Mouse (Mus musculus): Measurements from ENCODE around the gene Peli2. TPM values are rescaled to one million over a fixed set of nuclear protein-coding genes. Genes with fewer than 3 reads are reported as not detected.

The Peli2 gene
- total RNA-seq, 2 experiments from 2014 or later, result 13.5 to 21.0 TPM

- no peak for DNase-seq (ENCODE audit: low spot score in 2 of 2)
- intact Hi-C loops (cut with DNase I), result no loop called here
Observed at GRCm38 (mm10) chr14:48202096-48203036, 81.7 kb downstream of the Peli2 start.

DNA sequence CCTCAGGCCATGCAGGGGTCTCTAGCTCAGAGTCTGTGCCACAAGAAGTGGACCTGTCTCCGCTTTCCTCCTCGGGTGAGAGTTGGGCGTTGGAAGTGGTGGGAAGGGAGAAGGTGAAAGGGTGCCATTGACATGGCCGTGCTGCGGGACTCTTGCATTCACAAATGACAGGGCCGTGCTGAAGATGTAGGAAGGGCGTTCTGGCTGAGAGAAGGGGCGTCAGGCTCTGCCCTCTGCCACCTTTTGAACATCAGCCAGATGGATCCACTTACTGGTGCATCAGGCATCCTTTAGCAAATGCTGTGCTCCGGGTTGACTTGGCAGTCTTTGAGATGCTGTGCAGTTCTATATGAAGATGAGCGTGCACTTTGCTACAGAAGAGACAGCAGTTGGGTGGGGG, 84.4 kb downstream of the Peli2 start:
- no peak for DNase-seq (ENCODE audit: low spot score in 2 of 2)
- intact Hi-C loops (cut with DNase I), result no loop called here

DNA sequence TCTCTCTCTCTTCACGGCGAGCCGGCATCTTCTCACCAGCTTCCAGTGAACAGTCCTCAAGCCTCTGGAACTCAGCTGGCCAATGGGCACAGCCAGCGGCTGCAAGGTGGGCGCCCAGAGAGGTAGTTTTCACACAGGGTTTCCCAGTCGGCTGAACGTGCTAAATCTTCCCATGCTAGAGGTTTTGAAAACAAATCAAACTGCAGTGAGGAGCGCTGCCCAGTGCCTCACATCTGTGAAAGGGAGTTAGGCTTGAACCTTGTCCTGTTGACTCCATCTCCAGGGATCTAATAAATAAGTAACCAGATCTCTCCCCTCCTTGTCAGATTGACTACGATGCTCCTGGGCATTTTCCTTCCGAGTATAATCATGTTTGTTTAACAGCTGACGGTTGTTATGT, 85.0 kb downstream of the Peli2 start:
- intact Hi-C loops (cut with DNase I), result no loop called here
- no peak for DNase-seq (ENCODE audit: low spot score in 2 of 2)

GRCm38 (mm10) chr14:48207119-48207518, 86.5 kb downstream of the Peli2 start:
- peak; percentile 60 to 68 for DNase-seq (ENCODE audit: low spot score in 2 of 2)
- intact Hi-C loops (cut with DNase I), result no loop called here

DNA sequence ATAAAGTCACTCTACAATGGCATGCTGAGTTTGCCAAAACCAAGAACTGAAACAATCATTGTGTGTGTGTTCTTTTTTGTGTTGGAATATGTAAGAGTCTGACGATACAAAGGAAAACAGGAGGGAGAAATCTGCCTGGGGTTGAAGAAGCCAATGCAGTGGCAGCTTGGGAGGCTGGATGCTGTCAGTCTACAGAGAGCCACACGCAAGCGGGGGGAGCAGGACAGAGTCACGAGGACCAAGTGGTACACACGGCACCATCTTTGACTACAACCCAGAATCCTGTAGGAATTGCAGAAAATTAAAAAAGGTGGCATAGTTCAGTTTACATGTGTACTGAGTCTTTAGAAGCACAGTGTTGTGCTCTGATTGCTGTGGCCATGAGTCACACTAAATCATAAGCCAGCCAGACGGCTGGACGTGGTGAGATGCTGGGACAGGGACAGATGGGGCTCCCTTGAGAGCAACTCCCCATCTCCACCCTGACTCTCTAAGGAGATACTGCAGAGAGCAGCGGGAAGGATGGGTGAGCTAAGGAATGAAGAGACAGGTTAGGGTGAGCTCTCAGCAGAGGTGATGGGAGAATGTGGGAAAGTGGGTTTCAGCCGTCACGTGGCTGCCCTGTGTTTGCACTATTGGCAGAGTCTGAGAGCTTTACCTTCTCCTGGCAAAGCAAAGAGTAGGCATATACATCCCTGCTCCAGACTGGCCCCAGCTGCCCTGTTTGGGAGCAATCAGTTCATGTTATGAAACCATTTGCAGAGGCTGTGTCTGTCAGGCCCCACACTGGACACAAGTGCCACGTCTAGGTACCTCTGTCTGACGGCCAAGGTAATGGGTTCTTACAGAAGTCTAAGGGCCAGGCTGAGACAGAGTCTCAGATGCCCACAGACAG, 87.4 kb downstream of the Peli2 start:
- intact Hi-C loops (cut with DNase I), result no loop called here
- DNase-seq (ENCODE audit: low spot score in 2 of 2), result no peak

DNA sequence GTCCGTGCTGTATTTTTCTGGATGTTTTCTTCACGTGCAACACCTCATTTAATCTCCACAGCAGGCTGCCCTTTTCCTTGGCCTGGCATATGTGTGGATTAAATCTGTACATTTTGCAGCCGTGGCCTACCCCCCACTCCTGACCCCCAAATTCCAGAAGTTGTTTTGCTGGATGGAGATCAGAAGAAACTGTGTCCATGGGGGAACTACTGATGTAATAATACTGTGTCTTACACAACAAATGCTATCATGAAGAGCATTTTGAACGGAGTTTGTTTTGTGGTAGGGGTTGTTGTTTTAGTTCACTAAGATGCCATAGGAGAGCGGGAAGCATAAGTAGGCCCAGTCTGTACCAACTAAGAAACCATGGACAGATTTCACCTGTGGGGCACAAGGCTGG, 88.8 kb downstream of the Peli2 start:
- intact Hi-C loops (cut with DNase I), result no loop called here
- DNase-seq (ENCODE audit: low spot score in 2 of 2), result no peak

- intact Hi-C loops (cut with DNase I), result no loop called here
- DNase-seq (ENCODE audit: low spot score in 2 of 2), result no peak
Observed at GRCm38 (mm10) chr14:48210089-48210488, 89.5 kb downstream of the Peli2 start.

DNA sequence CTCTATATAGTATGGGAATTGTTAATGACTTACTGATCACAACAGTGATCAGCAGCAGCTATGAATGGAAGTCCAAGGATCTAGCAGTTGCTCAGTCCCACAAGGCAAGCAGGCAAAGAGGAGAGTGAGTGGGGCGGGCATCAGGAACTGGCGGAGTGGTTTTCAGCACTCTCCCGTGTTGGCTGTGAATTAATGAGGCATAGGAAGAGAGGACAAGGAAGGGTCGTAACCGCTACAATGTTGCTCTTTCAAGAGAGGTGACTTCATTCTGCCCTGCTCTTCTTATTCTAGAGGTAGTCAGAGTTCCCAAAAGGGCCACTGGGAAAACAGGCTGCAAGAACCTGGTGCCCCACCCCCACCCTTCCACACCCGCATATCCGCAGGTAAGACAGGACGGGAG, 90.9 kb downstream of the Peli2 start:
- intact Hi-C loops (cut with DNase I), result no loop called here
- no peak for DNase-seq (ENCODE audit: low spot score in 2 of 2)

- intact Hi-C loops (cut with DNase I), result no loop called here
- peak in 1 of 2 experiments; percentile 58 for DNase-seq (ENCODE audit: low spot score in 2 of 2)
Observed at GRCm38 (mm10) chr14:48212839-48213238, 92.2 kb downstream of the Peli2 start.

DNA sequence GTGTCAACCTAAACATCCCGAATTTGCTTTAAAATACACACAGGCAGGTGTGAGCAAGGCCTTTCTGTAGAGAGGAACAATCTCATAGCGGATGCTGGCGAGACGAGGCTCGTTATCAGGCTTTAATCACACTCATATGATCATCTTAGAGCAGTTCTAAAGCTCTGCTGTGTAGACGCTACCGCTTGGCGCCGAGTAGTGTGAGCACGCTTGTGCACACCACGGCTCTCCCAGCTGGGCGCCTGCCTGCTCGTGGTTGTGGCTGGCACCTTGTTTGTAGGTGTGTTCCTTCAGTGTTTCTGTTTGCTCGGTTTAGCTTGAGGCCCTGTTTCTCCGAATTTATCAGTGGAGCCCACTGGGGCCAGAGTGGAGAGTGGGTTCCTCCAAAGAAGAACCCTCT, 93.0 kb downstream of the Peli2 start:
- DNase-seq (ENCODE audit: low spot score in 2 of 2), result no peak
- intact Hi-C loops (cut with DNase I), result no loop called here

DNA sequence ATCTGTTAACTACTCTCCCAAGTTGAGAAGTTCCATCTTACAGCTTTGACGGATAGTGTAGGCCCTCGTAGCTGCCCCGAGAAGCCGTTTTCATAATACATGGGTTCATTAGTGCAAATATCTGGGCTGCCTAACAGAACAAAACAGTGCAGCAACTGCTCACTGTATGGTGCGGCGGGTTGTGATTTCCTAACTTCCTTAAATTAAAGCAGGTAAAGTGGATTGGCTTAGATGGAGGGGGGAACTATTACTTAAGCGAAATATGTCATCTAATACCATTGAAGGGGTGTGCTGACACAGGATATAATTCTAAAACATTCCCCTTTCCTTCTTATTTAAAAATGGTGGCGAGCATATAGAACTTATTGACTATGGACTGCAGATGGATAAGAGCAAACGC, 101.4 kb downstream of the Peli2 start:
- intact Hi-C loops (cut with DNase I), result no loop called here
- DNase-seq (ENCODE audit: low spot score in 2 of 2), result no peak

- DNase-seq (ENCODE audit: low spot score in 2 of 2), result no peak
- intact Hi-C loops (cut with DNase I), result no loop called here
Observed at GRCm38 (mm10) chr14:48222684-48223083, 102.1 kb downstream of the Peli2 start.

DNA sequence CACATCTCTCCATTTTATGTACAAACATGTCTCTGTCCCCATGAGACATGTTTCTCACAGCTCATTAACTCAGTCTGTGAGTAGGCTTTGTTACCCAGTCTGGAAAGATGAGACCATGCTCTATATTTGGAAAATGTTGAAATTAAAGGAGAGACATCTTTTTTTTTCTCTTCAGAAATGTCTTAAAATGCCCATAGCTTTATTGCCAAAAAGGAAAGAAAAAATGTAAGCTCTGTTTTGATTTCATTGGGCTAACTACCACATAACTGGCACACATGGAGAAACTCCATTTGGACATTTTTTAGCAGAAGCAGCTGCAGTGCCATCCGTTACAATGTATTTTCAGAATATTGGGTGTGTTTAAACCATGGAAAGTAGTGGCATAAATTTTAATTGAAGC, 103.6 kb downstream of the Peli2 start:
- intact Hi-C loops (cut with DNase I), result no loop called here
- peak in 1 of 2 experiments; percentile 76 for DNase-seq (ENCODE audit: low spot score in 2 of 2)

GRCm38 (mm10) chr14:48224861-48225300, 104.3 kb downstream of the Peli2 start:
- intact Hi-C loops (cut with DNase I), result no loop called here
- no peak for DNase-seq (ENCODE audit: low spot score in 2 of 2)

- intact Hi-C loops (cut with DNase I), result no loop called here
- DNase-seq (ENCODE audit: low spot score in 2 of 2), result no peak
Observed at GRCm38 (mm10) chr14:48225810-48226446, 105.3 kb downstream of the Peli2 start.

- intact Hi-C loops (cut with DNase I), result no loop called here
- DNase-seq (ENCODE audit: low spot score in 2 of 2), result no peak
Observed at GRCm38 (mm10) chr14:48226759-48227158, 106.1 kb downstream of the Peli2 start.

GRCm38 (mm10) chr14:48234785-48235519, 114.3 kb downstream of the Peli2 start:
- intact Hi-C loops (cut with DNase I), result no loop called here
- no peak for DNase-seq (ENCODE audit: low spot score in 2 of 2)

DNA sequence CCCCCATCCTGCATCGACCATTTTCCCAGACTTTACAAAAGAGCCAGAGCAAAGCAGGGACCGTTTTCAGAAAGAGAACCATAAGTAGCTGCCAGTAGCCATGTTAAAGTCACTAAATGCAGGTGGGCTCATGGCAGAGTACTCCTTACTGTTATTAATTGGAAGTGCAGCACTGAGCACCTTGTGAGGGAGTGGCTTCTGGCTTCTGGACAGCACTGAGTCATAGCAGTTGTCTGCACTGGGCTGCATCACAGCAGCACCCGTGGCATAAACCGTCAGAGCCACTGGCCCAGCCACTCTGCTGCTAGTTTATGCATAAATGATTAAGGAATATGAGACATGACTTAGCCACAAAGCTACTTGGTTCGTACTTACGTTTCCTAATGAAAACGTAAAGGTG, 120.7 kb downstream of the Peli2 start:
- DNase-seq (ENCODE audit: low spot score in 2 of 2), result no peak
- intact Hi-C loops (cut with DNase I), result no loop called here

GRCm38 (mm10) chr14:48246236-48246635, 125.6 kb downstream of the Peli2 start:
- intact Hi-C loops (cut with DNase I), result no loop called here

More at GRCm38 (mm10) chr14:48246236-48246635, 125.6 kb downstream of the Peli2 start:
- DNase-seq (ENCODE audit: low spot score in 2 of 2), result peak; percentile 10 to 17

All from left cerebral cortex, postnatal 25 days (tissue).